28 mouse cellular contexts compared by ENCODE assay signal in genomic region chr10:119477661-119478060, GRCm38 (mm10). TPM values are rescaled to one million over a fixed set of nuclear protein-coding genes. Genes with fewer than 3 reads are reported as not detected.
DNase-seq lines count a peak whose midpoint lies in the region; ATAC-seq and TF ChIP-seq lines count a peak whose summit lies in the region.
"Had no signal": no experiment of that assay in that cellular context is flagged by ENCODE, and none has a peak within 500 bp of the region (broad histone marks: within the 10 kb centered on the region; RNA-seq: fewer than 3 reads in every experiment).

No protein-coding gene starts in this region.

- WGBS in lung, adult 2 months, result 91% methylated on average over 8 of the region's 8 CpGs

- H3K27me3 ChIP-seq in megakaryocyte, embryonic 14.5 days (replicated peaks), result no peaks in the 10 kb centered on the region
- H3K27me3 ChIP-seq: embryonic facial prominence, embryonic 13.5 days; forebrain, embryonic 12.5 days; intestine, embryonic 15.5 days; liver, embryonic 13.5 days; lung, embryonic 15.5 days; stomach, embryonic 15.5 days had no signal

- peaks cover 5% of the 10 kb centered on the region for H3K9me3 ChIP-seq in megakaryocyte, embryonic 14.5 days
- H3K9me3 ChIP-seq: embryonic facial prominence, embryonic 13.5 days; forebrain, embryonic 12.5 days; intestine, embryonic 15.5 days; liver, embryonic 13.5 days; lung, embryonic 15.5 days; stomach, embryonic 15.5 days had no signal

- ATAC-seq in megakaryocyte, adult 5-6 weeks (ENCODE audit: poor library complexity, severe bottlenecking), result no peak
- ATAC-seq: activated CD4-positive, CD25-positive, alpha-beta regulatory T cell, adult 4 months; intestine, embryonic 15.5 days; midbrain, embryonic 16.5 days had no signal

- peak overlapping the region; percentile 13 for H3K4me3 ChIP-seq in megakaryocyte, embryonic 14.5 days (replicated peaks)
- H3K4me3 ChIP-seq in lung, adult 2 months (replicated peaks; ENCODE audit: extremely low read depth, low read depth, low read length), result no peak overlapping the region
- H3K4me3 ChIP-seq: embryonic facial prominence, embryonic 13.5 days; erythroblast, embryonic 14.5 days; forebrain, embryonic 12.5 days; intestine, embryonic 15.5 days; layer of hippocampus, adult 2 months; liver, embryonic 13.5 days; lung, embryonic 15.5 days; stomach, embryonic 15.5 days had no signal

- H3K4me1 ChIP-seq in megakaryocyte, embryonic 14.5 days, result no peaks in the 10 kb centered on the region
- no peaks in the 10 kb centered on the region; the same call in 1 of the 2 replicates for H3K4me1 ChIP-seq in lung, adult 2 months (ENCODE audit: control insufficient read depth, insufficient read depth, low read length)
- H3K4me1 ChIP-seq: embryonic facial prominence, embryonic 13.5 days; forebrain, embryonic 12.5 days; intestine, embryonic 15.5 days; liver, embryonic 13.5 days; lung, embryonic 15.5 days; stomach, embryonic 15.5 days had no signal

- no peak for TF ChIP-seq POLR2A in lung, adult 2 months (IDR thresholded peaks at IDR 0.05; ENCODE audit: borderline replicate concordance, extremely low read depth, low read depth, low read length)

- TF ChIP-seq CTCF in lung, adult 2 months (IDR thresholded peaks at IDR 0.05; ENCODE audit: insufficient read depth, low read length), result no peak

- H3K36me3 ChIP-seq in megakaryocyte, embryonic 14.5 days (replicated peaks; ENCODE audit: low read length), result no peaks in the 10 kb centered on the region
- H3K36me3 ChIP-seq: embryonic facial prominence, embryonic 13.5 days; forebrain, embryonic 12.5 days; intestine, embryonic 15.5 days; liver, embryonic 13.5 days; lung, embryonic 15.5 days; stomach, embryonic 15.5 days had no signal

- peak; percentile 80 for DNase-seq in heart, adult 11 months
- no peak for DNase-seq in heart, adult 8-10 months (ENCODE audit: low spot score)
- DNase-seq in cerebellum, adult 9-11 months, result peak; percentile 86
- no peak for DNase-seq in lung, adult 2 months
- no peak for DNase-seq in kidney, adult 18-20 months
- no peak for DNase-seq in adrenal gland, postnatal 25 days
- DNase-seq: adrenal gland, postnatal 10 days; embryo, embryonic 11 days; gastrocnemius, postnatal 36 days; kidney, postnatal 25 days; layer of hippocampus, postnatal 36 days; liver, embryonic 13.5 days; lung, postnatal 36 days; right cerebral cortex, adult 18-20 months; thymus, postnatal 4 days had no signal

RNA-seq across cellular contexts. Expression of gene Grip1, which starts 24.0 kb away (rescaled TPM):
- under 1 TPM; 0.43 to 0.75 (median 0.61) TPM for total RNA-seq in heart, adult 8-10 months (2022)
- polyA plus RNA-seq in megakaryocyte, embryonic 14.5 days (2012; ENCODE audit: insufficient read depth, low replicate concordance), result 0.08 TPM in 1 of 2 replicates, not detected in the other
- not detected in 2 replicates for total RNA-seq in megakaryocyte, adult 5-6 weeks (2015)
- total RNA-seq in megakaryocyte, adult 5-6 weeks (2017), result not detected in 2 replicates
- polyA plus RNA-seq in lung, adult 2 months (2012; rRNA removed), result 1.0 and 1.3 TPM in 2 replicates
- 0.62 and 0.91 TPM in 2 replicates for total RNA-seq in adrenal gland, postnatal 25 days (2021)
- total RNA-seq: gastrocnemius, adult 18-20 months; gastrocnemius, postnatal 36 days; hematopoietic stem cell, adult 5-6 weeks had no signal
- polyA plus RNA-seq: erythroblast, embryonic 14.5 days had no signal

Comparison
In these comparisons a context has a peak if more than half of its experiments do, and no peak if none do; other contexts are left out.
1. DNase-seq: peak in heart, adult 11 months (single experiment) and cerebellum, adult 9-11 months (single experiment); none in heart, adult 8-10 months (single experiment), lung, adult 2 months (single experiment), kidney, adult 18-20 months (single experiment) and adrenal gland, postnatal 25 days (single experiment).